Mouse (Mus musculus) forebrain, embryonic 12.5 days (tissue): Measurements from ENCODE around the gene Arr3. TPM values are rescaled to one million over a fixed set of nuclear protein-coding genes. Genes with fewer than 3 reads are reported as not detected.

Experiments
- ATAC-seq: fragments of 200-750 bp; cut with Nextera tagmentation; 2 replicates; pipeline ENCODE4 v1.8.0; 2017; ENCODE audit warnings: moderate TSS enrichment; ENCODE audit not compliant: low FRiP score
- H3K27ac ChIP-seq: fragments of 300-500 bp; sonication (generic); 2 replicates; pipeline ENCODE4 v1.5.1; 2016; ENCODE audit warnings: mild to moderate bottlenecking
- H3K27me3 ChIP-seq: fragments of 300-500 bp; sonication (generic); 2 replicates; pipeline ENCODE4 v1.6.1; 2016; ENCODE audit warnings: mild to moderate bottlenecking
- H3K36me3 ChIP-seq: fragments of 300-500 bp; sonication (generic); replicated peaks from 2 replicates; pipeline ENCODE4 v1.6.1; 2016; ENCODE audit warnings: mild to moderate bottlenecking
- H3K4me1 ChIP-seq: fragments of 300-500 bp; sonication (generic); 2 replicates; pipeline ENCODE4 v1.6.1; 2016
- H3K4me2 ChIP-seq: fragments of 300-500 bp; sonication (generic); 2 replicates; pipeline ENCODE4 v1.6.1; 2016; ENCODE audit warnings: mild to moderate bottlenecking, moderate library complexity
- H3K4me3 ChIP-seq: fragments of 300-500 bp; sonication (generic); replicated peaks from 2 replicates; pipeline ENCODE4 v1.5.1; 2016; ENCODE audit warnings: mild to moderate bottlenecking
- H3K9ac ChIP-seq: fragments of 300-500 bp; sonication (generic); 2 replicates; pipeline ENCODE4 v1.6.1; 2016; ENCODE audit warnings: mild to moderate bottlenecking
- H3K9me3 ChIP-seq: fragments of 300-500 bp; sonication (generic); 2 replicates; pipeline ENCODE4 v1.6.1; 2016
- WGBS: fragments of 180-500 bp; shearing (Covaris S2); methylation state at CpG from one replicate; pipeline ENCODE4 v1.1.7; 2016; 5-methylcytosine and 5-hydroxymethylcytosine counted together
- polyA plus RNA-seq: library from polyadenylated mRNA; unstranded; fragments of >200 nt; fragmentation: Nextera tagmentation; extraction: Ambion mirVana; gene quantifications from 2 replicates; pipeline ENCODE4 v1.2.1, GENCODE M21; 2016

Arr3 gene
- 0.23 TPM in 1 of 2 replicates, not detected in the other for polyA plus RNA-seq

DNA sequence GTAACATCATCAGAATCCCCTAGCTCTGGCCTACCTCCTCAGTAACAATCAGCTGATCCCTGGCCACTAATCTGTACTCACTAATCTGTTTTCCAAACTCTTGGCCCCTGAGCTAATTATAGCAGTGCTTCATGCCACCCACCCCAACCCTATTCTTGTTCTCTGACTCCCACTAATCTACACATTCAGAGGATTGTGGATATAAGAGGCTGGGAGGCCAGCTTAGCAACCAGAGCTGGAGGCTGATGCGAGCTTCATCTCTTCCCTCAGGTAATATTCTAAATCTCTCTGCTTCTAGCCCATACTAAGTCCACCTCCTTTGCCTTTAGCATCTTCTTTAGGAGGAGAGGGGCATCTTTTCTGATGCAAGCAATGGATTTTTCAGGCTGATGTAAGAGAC lies at the start of gene Arr3:
Gene Arr3 (plus strand): TSS at position 184 of the 400 bp plus-strand sequence.
- Histone ChIP-seq H3K4me3 (no peak within 1 kb of the TSS), H3K9ac (no peak within 1 kb of the TSS), H3K27me3 (peaks cover 17% of the 10 kb centered on the region; the same call in 1 of the 2 replicates), H3K9me3 (no peaks in the 10 kb centered on the region), H3K27ac (no peak within 1 kb of the TSS), H3K36me3 (no peaks in the 10 kb centered on the region), H3K4me1 (no peaks in the 10 kb centered on the region), H3K4me2 (no peak within 1 kb of the TSS)
- no peak for ATAC-seq
- WGBS = 40% methylated on average over 1 of the region's 1 CpGs

DNA sequence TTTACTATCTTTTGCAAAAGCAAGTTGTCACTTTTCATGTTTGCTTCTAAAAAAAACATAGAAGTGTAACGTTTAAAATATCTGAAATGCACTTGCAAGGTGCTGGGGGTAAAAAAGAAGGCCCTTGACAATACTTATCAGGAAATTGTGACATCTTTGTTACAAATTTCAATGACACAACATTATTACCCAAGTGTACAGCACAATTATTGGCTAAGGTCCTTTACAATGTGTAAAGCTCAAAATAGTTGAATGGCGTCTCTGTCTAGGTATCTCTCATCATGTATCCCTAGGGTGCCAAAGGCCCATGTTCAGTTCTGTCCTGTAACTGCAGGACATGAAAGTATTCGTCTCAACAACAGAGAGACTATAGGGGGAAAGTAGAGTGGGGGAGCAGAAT lies 49.3 kb upstream of the Arr3 start:
- no peak overlapping the region for H3K4me3 ChIP-seq
- ATAC-seq = no peak
- no peaks in the 10 kb centered on the region for H3K4me1 ChIP-seq
- no peaks in the 10 kb centered on the region for H3K9me3 ChIP-seq
- peaks cover 9% of the 10 kb centered on the region; the same call in 1 of the 2 replicates for H3K27me3 ChIP-seq
- no peak overlapping the region for H3K9ac ChIP-seq
- no peak overlapping the region for H3K27ac ChIP-seq
- H3K4me2 ChIP-seq = no peak overlapping the region
- H3K36me3 ChIP-seq = no peaks in the 10 kb centered on the region
- WGBS = 82% methylated on average over 3 of the region's 3 CpGs

DNA sequence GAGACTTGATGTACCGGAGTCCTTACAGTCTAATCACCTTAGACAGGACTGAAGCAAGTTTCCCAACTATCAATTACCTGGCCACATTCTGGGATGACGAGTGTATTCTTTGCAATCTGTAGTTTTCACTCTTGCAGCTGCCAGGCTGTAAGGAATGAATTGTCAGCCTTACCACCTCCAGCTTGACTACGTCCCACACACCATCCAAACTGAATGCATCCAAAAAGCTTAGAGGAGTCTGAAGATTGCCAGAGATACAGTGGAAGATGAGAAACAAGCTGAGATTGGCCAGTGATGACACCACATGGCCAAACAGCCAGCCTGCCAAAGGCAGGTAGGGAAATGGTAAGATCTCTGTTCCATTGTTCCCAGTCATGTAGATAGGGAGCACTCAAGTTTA lies 39.6 kb upstream of the Arr3 start:
- 86% methylated on average over 3 of the region's 3 CpGs for WGBS

DNA sequence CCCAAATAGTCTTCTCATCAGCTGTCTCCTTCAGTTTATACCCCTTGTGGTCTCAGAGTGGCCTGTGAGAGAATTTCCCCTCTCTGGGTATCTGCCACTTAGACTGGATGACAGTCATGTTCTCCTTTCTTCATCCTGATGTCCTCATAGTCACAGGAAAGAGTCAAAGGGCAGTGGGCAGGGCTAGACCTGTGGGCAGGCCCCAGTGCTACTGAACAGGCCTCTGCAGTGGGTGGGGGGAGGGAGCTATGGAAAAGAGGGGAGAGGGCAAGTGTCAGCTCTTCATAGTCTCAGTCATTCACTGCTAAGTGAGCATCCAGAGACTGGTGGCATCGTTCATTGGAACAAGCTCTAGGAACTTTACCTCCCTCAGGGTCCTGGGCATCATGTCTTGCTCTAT lies 33.3 kb upstream of the Arr3 start, which contains the start of gene Awat1:
Gene Awat1 (plus strand): TSS at position 301 of the 400 bp plus-strand sequence.
- no peak for ATAC-seq
- no peak within 1 kb of the TSS for H3K4me2 ChIP-seq
- no peak within 1 kb of the TSS for H3K27ac ChIP-seq
- no peaks in the 10 kb centered on the region for H3K36me3 ChIP-seq
- no peak within 1 kb of the TSS for H3K9ac ChIP-seq
- 78% methylated on average over 1 of the region's 1 CpGs for WGBS
- H3K4me1 ChIP-seq = no peaks in the 10 kb centered on the region
- no peaks in the 10 kb centered on the region for H3K9me3 ChIP-seq
- H3K4me3 ChIP-seq = no peak within 1 kb of the TSS
- H3K27me3 ChIP-seq = peaks cover 8% of the 10 kb centered on the region; the same call in 1 of the 2 replicates

More for the DNA sequence above, 39.6 kb upstream of the Arr3 start:
- no peaks in the 10 kb centered on the region for H3K9me3 ChIP-seq
- H3K27me3 ChIP-seq = peaks cover 7% of the 10 kb centered on the region
- no peak overlapping the region for H3K4me3 ChIP-seq
- ATAC-seq = no peak
- H3K9ac ChIP-seq = no peak overlapping the region
- no peaks in the 10 kb centered on the region for H3K36me3 ChIP-seq
- H3K27ac ChIP-seq = no peak overlapping the region
- H3K4me1 ChIP-seq = no peaks in the 10 kb centered on the region
- no peak overlapping the region for H3K4me2 ChIP-seq

DNA sequence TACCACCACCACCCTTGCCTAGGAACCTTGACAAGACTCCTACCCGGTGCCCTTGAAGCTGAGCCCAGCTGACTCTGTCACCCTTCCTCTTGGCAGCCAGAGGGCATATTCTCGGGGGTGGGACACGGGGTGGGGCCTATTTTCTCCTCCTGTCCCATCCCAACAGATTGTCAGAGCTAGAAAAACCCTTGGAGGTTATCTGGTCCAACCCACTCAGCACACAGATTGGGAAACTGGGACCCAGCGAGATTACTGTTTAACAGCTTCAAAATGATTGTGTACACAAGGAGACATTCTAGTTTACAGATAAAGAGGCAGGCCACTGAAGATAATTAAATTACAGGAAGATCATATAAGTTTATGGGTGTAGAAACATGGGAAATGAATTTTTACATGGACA lies 10.5 kb upstream of the Arr3 start, which contains the start of gene P2ry4:
Gene P2ry4 (minus strand): TSS at position 79 of the 400 bp plus-strand sequence.
- Histone ChIP-seq H3K4me3 (no peak within 1 kb of the TSS), H3K27ac (no peak within 1 kb of the TSS), H3K36me3 (no peaks in the 10 kb centered on the region), H3K4me1 (no peaks in the 10 kb centered on the region), H3K4me2 (no peak within 1 kb of the TSS), H3K27me3 (peaks cover 25% of the 10 kb centered on the region), H3K9me3 (no peaks in the 10 kb centered on the region), H3K9ac (no peak within 1 kb of the TSS)
- 65% methylated on average over 4 of the region's 4 CpGs for WGBS
- ATAC-seq = no peak

DNA sequence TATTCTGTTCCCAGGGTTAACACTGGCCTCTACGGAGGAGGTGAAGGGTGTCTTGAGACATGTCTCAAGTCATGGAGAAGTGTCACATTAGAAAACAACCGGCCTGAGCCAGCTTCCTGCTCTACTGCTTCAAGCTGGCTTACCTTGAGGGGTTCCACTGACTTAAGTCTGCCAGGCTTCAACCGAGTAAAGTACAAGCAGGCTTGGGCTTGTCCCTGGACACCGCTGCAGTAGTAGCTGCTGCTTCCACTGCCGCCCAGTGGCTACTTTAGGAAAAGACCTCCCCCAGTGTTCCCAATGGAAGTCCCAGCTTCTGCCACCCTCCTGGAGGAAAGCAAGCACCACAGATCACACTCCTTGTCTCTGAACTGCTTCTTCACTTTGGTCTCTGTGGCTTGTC lies 7.9 kb upstream of the Arr3 start:
- 26% methylated on average over 5 of the region's 5 CpGs for WGBS
- Histone ChIP-seq H3K27ac (no peak overlapping the region), H3K9ac (no peak overlapping the region), H3K27me3 (peaks cover 22% of the 10 kb centered on the region), H3K4me2 (no peak overlapping the region), H3K36me3 (no peaks in the 10 kb centered on the region), H3K4me3 (no peak overlapping the region), H3K9me3 (no peaks in the 10 kb centered on the region), H3K4me1 (no peaks in the 10 kb centered on the region)
- ATAC-seq = no peak

DNA sequence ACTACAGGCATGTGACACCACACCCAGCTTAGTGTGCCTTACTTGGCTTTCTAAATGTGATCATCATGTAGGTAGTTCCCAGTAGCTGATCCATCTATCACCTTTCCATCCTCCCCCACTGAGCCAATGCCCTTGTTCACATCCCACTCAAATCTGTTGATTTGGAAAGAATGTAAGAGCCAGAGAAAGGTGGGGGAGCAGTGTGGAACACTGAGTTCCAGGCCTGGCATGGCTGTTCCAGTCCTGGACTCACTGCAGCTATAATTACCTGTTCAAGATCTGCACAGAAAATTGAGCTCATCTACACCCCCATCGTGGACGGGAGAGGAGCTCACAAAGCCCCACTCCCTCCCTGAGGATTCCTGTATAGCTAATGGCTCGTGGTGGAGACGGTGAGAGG lies 5.5 kb upstream of the Arr3 start:
- Histone ChIP-seq H3K9ac (no peak overlapping the region), H3K27ac (no peak overlapping the region), H3K4me1 (no peaks in the 10 kb centered on the region), H3K9me3 (no peaks in the 10 kb centered on the region), H3K36me3 (no peaks in the 10 kb centered on the region), H3K4me2 (no peak overlapping the region), H3K27me3 (peaks cover 21% of the 10 kb centered on the region), H3K4me3 (no peak overlapping the region)
- WGBS = 62% methylated on average over 4 of the region's 4 CpGs
- no peak for ATAC-seq

DNA sequence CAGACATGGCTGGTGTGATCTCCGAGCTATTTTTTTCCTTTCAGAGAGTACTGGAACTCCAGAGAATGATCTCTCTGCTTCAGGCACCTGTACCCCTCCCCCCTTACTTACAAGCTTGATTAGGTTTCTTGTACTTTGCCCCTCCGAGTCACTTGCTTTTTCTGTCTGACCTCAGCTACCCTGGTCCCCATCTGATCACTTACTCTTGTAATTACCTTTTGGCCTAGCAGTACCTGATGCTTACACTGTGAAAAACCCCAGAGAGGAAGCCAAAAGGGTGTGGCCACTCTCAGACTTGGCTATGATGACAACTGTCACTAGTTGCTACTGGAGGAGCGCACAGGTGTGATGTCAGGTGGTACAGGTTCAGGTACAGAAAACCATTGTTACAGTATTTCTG lies 13.2 kb downstream of the Arr3 start:
- H3K9ac ChIP-seq = no peak overlapping the region
- 76% methylated on average over 3 of the region's 3 CpGs for WGBS
- peaks cover 16% of the 10 kb centered on the region for H3K27me3 ChIP-seq
- no peak overlapping the region for H3K4me2 ChIP-seq
- H3K27ac ChIP-seq = no peak overlapping the region
- H3K36me3 ChIP-seq = peaks cover 10% of the 10 kb centered on the region; the same call in 1 of the 2 replicates
- no peak for ATAC-seq
- no peak overlapping the region for H3K4me3 ChIP-seq
- H3K9me3 ChIP-seq = no peaks in the 10 kb centered on the region
- H3K4me1 ChIP-seq = no peaks in the 10 kb centered on the region

DNA sequence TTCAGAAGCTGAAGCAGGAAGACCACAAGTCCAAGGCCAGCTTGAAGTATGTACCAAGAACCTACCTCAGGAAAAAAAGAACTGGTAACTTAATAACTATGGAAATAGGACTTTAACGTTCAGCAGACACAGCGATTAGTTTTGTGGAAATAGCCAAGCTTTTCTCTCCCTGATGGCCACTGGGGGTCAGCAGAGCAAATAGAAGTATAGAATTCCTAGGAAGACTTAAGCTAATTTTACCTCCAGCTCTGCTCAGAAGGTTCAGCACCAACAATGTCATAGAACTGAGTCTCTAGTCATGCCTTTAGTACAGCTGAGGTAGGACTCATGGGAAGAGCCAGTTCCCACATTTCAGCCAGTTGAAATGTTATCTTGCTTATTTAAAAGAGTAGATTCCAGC lies 16.1 kb downstream of the Arr3 start:
- no peak overlapping the region for H3K27ac ChIP-seq
- no peak overlapping the region for H3K4me3 ChIP-seq
- peaks cover 16% of the 10 kb centered on the region for H3K27me3 ChIP-seq
- peaks cover 12% of the 10 kb centered on the region; the same call in 1 of the 2 replicates for H3K36me3 ChIP-seq
- H3K9me3 ChIP-seq = no peaks in the 10 kb centered on the region
- ATAC-seq = no peak
- no peaks in the 10 kb centered on the region for H3K4me1 ChIP-seq
- no peak overlapping the region for H3K9ac ChIP-seq
- H3K4me2 ChIP-seq = no peak overlapping the region
- WGBS = 73% methylated on average over 2 of the region's 2 CpGs

DNA sequence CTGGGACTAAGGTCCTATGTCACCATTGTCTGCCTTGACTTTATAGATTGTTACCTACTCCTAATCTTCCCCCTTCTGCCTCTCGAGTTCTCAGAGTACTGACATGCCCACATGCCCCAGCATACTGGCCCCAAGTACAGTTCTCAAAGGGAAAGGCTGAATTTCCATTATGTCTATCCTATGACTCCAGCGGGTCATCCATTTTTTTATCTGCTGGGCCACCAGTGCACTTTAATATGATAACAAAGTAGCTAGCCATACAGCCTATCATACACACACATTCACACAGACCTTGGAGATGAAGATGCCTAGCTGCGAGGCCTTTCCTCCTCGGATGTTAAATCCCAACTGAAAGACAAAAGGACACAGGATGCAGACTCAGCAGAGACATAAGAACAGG lies 18.9 kb downstream of the Arr3 start:
- H3K27ac ChIP-seq = no peak overlapping the region
- no peaks in the 10 kb centered on the region for H3K9me3 ChIP-seq
- no peak overlapping the region for H3K4me3 ChIP-seq
- no peak overlapping the region for H3K4me2 ChIP-seq
- no peaks in the 10 kb centered on the region; the same call in 1 of the 2 replicates for H3K27me3 ChIP-seq
- WGBS = 87% methylated on average over 4 of the region's 4 CpGs
- ATAC-seq = no peak
- peaks cover 5% of the 10 kb centered on the region; the same call in 1 of the 2 replicates for H3K4me1 ChIP-seq
- H3K36me3 ChIP-seq = peaks cover 12% of the 10 kb centered on the region; the same call in 1 of the 2 replicates
- H3K9ac ChIP-seq = no peak overlapping the region

DNA sequence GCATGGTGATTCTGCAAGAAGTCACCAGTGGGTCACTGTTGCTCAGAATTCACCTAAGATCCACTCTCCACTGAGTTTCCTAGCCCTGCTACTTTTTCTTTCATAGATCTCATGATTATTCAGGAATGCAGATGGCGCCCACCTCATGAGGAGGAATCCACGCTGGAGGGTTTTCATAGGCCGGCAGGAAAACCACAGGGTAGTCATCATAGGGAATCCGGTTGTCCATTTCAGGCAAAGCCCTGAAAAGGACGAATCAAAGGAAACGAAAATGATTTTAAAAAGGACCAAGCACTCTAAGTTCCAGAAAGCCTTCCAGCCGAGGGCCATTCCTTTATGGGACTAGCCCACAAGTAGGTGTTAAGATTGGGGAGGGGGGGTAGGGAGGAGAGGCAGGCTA lies 19.8 kb downstream of the Arr3 start:
- Histone ChIP-seq H3K9me3 (no peaks in the 10 kb centered on the region), H3K9ac (peak overlapping the region; percentile 63), H3K27ac (no peak overlapping the region), H3K4me2 (peak overlapping the region; percentile 56), H3K4me3 (peak overlapping the region; percentile 58), H3K4me1 (peaks cover 5% of the 10 kb centered on the region; the same call in 1 of the 2 replicates), H3K36me3 (peaks cover 12% of the 10 kb centered on the region; the same call in 1 of the 2 replicates), H3K27me3 (no peaks in the 10 kb centered on the region; the same call in 1 of the 2 replicates)
- ATAC-seq = 0 out of 2 replicates have a peak, but pooled peaks have one; percentile 7
- WGBS = 30% methylated on average over 7 of the region's 7 CpGs

DNA sequence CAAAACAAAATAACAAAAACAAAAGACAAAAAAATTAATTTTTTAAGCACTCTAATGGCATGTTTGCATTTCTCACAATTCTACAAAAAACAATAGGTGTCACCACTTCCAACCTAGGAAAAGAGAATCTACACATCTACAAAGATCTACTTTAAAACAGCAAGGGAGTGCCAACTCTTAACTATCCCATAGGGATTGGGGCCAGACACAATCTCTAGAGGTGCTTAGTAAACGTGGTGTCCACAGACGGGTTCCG lies 20.2 kb downstream of the Arr3 start, which contains the start of gene Kif4:
Gene Kif4 (plus strand): TSS at position 192 of the 256 bp plus-strand sequence.
- no peaks in the 10 kb centered on the region for H3K9me3 ChIP-seq
- peak within 1 kb of the TSS; percentile 61 for H3K4me2 ChIP-seq
- peak within 1 kb of the TSS; percentile 85 for H3K27ac ChIP-seq
- 24% methylated on average over 3 of the region's 3 CpGs for WGBS
- H3K4me3 ChIP-seq = peak within 1 kb of the TSS; percentile 58
- no peaks in the 10 kb centered on the region; the same call in 1 of the 2 replicates for H3K27me3 ChIP-seq
- H3K36me3 ChIP-seq = peaks cover 12% of the 10 kb centered on the region; the same call in 1 of the 2 replicates
- peak within 1 kb of the TSS; percentile 68 for H3K9ac ChIP-seq
- peaks cover 5% of the 10 kb centered on the region; the same call in 1 of the 2 replicates for H3K4me1 ChIP-seq
- ATAC-seq = no peak
